Mouse (Mus musculus): ENCODE measurements around the gene Cyb5r4. TPM values are rescaled to one million over a fixed set of nuclear protein-coding genes. Genes with fewer than 3 reads are reported as not detected.

The Cyb5r4 gene
- polyA plus RNA-seq, 1 experiment from 2014 or later, result 43.4 TPM

GRCm38 (mm10) chr9:86989822-86990221 is 32.0 kb upstream of the Cyb5r4 start:
- no peak overlapping the region for H3K4me2 ChIP-seq (replicated peaks)
- no peaks in the 10 kb centered on the region for H3K9me3 ChIP-seq (replicated peaks)
- no peaks in the 10 kb centered on the region for H3K4me1 ChIP-seq
- H3K27me3 ChIP-seq, result no peaks in the 10 kb centered on the region; the same call in 1 of the 2 replicates
- no peak overlapping the region for H3K27ac ChIP-seq (replicated peaks)
- H3K4me3 ChIP-seq (replicated peaks), result no peak overlapping the region
- ATAC-seq (ENCODE audit: insufficient number of reproducible peaks, low FRiP score, low TSS enrichment, low read depth), result no peak
- H3K9ac ChIP-seq, result no peak overlapping the region
- no peaks in the 10 kb centered on the region for H3K36me3 ChIP-seq

GRCm38 (mm10) chr9:86991758-86992157 is 30.1 kb upstream of the Cyb5r4 start:
- no peaks in the 10 kb centered on the region for H3K4me1 ChIP-seq
- H3K36me3 ChIP-seq, result no peaks in the 10 kb centered on the region
- no peak overlapping the region for H3K27ac ChIP-seq (replicated peaks)
- H3K4me3 ChIP-seq (replicated peaks), result no peak overlapping the region
- H3K9me3 ChIP-seq (replicated peaks), result no peaks in the 10 kb centered on the region
- no peaks in the 10 kb centered on the region; the same call in 1 of the 2 replicates for H3K27me3 ChIP-seq
- ATAC-seq (ENCODE audit: insufficient number of reproducible peaks, low FRiP score, low TSS enrichment, low read depth), result no peak
- H3K9ac ChIP-seq, result no peak overlapping the region
- WGBS, result 57% methylated on average over 8 of the region's 8 CpGs
- no peak overlapping the region for H3K4me2 ChIP-seq (replicated peaks)

DNA sequence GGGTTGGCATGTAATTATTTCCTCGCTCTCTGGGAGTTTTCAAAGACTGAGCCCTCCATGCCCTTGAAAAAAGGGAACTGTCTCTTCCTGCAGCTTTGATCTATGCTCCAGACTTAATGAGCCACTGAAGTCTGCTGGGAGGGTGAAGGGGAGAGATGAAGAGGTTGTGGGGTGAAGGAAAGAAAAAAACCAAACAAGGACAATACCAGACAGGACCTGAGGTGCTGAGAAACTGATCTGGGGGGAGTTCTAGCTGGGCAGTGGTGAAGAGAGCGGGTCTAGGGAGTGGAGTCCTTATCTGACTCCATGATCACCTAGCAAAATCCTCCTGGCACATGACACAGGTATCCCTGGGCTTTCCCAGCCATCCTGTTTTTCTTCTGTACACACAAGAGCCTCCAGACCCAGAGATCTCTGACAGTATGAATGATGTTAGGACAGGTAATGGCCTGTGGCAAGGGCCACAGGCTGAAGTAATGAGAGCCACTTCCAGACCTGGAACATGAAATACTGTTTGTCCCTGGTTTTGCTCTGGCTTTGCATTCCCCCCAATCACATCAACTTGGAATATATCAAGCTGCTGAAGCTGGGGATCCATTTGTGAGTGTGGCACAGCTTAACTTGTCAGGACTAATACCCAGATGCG is 24.6 kb upstream of the Cyb5r4 start:
- no peak overlapping the region for H3K27ac ChIP-seq (replicated peaks)
- H3K9ac ChIP-seq, result no peak overlapping the region
- no peak for ATAC-seq (ENCODE audit: insufficient number of reproducible peaks, low FRiP score, low TSS enrichment, low read depth)
- no peaks in the 10 kb centered on the region for H3K9me3 ChIP-seq (replicated peaks)
- H3K4me1 ChIP-seq, result no peaks in the 10 kb centered on the region
- 42% methylated on average over 3 of the region's 3 CpGs for WGBS
- no peak overlapping the region for H3K4me2 ChIP-seq (replicated peaks)
- no peaks in the 10 kb centered on the region for H3K36me3 ChIP-seq
- no peak overlapping the region for H3K4me3 ChIP-seq (replicated peaks)
- H3K27me3 ChIP-seq, result no peaks in the 10 kb centered on the region

GRCm38 (mm10) chr9:86999956-87000582 is 21.7 kb upstream of the Cyb5r4 start:
- no peaks in the 10 kb centered on the region for H3K27me3 ChIP-seq
- H3K27ac ChIP-seq (replicated peaks), result no peak overlapping the region
- no peaks in the 10 kb centered on the region for H3K9me3 ChIP-seq (replicated peaks)
- no peak overlapping the region for H3K9ac ChIP-seq
- no peaks in the 10 kb centered on the region for H3K4me1 ChIP-seq
- no peak overlapping the region for H3K4me3 ChIP-seq (replicated peaks)
- no peak for ATAC-seq (ENCODE audit: insufficient number of reproducible peaks, low FRiP score, low TSS enrichment, low read depth)
- 63% methylated on average over 2 of the region's 2 CpGs for WGBS
- no peaks in the 10 kb centered on the region for H3K36me3 ChIP-seq
- H3K4me2 ChIP-seq (replicated peaks), result no peak overlapping the region

- no peaks in the 10 kb centered on the region for H3K9me3 ChIP-seq (replicated peaks)
- ATAC-seq (ENCODE audit: insufficient number of reproducible peaks, low FRiP score, low TSS enrichment, low read depth), result no peak
- WGBS, result 61% methylated on average over 6 of the region's 6 CpGs
Measured at GRCm38 (mm10) chr9:87004701-87005434, 16.9 kb upstream of the Cyb5r4 start.

GRCm38 (mm10) chr9:87005435-87005779 is 16.4 kb upstream of the Cyb5r4 start:
- Histone ChIP-seq H3K9me3 (replicated peaks) (no peaks in the 10 kb centered on the region), H3K36me3 (no peaks in the 10 kb centered on the region), H3K4me2 (replicated peaks) (no peak overlapping the region), H3K27ac (replicated peaks) (no peak overlapping the region), H3K9ac (no peak overlapping the region), H3K4me3 (replicated peaks) (no peak overlapping the region), H3K4me1 (no peaks in the 10 kb centered on the region), H3K27me3 (no peaks in the 10 kb centered on the region)
- 40% methylated on average over 5 of the region's 5 CpGs for WGBS
- no peak for ATAC-seq (ENCODE audit: insufficient number of reproducible peaks, low FRiP score, low TSS enrichment, low read depth)

More at GRCm38 (mm10) chr9:87004701-87005434, 16.9 kb upstream of the Cyb5r4 start:
- Histone ChIP-seq H3K36me3 (no peaks in the 10 kb centered on the region), H3K4me2 (replicated peaks) (no peak overlapping the region), H3K27ac (replicated peaks) (no peak overlapping the region), H3K27me3 (no peaks in the 10 kb centered on the region), H3K4me3 (replicated peaks) (no peak overlapping the region), H3K9ac (no peak overlapping the region), H3K4me1 (no peaks in the 10 kb centered on the region)

DNA sequence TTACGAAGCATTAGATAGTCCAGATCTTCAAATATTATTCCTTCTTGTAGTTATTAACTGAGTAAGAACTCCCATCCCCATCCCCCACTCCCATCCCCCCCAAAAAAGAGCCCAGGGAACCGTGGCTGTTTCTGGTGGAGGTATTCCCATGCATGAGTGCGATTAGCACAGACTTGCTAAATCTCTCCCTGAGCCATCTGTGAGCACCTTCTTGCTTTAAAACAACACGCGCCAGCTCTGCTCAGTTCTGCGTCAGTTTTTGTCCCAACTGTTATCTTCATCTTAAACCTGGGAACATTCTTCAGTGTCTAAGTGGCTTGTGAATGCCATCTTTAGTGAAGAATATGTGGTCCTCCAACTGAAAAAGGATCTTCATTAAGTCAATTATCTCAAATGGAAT is 13.3 kb upstream of the Cyb5r4 start:
- Histone ChIP-seq H3K27me3 (peaks cover 17% of the 10 kb centered on the region), H3K4me2 (replicated peaks) (no peak overlapping the region), H3K36me3 (no peaks in the 10 kb centered on the region), H3K9ac (no peak overlapping the region), H3K4me3 (replicated peaks) (no peak overlapping the region), H3K9me3 (replicated peaks) (no peaks in the 10 kb centered on the region), H3K27ac (replicated peaks) (no peak overlapping the region), H3K4me1 (no peaks in the 10 kb centered on the region)
- 71% methylated on average over 6 of the region's 6 CpGs for WGBS
- ATAC-seq (ENCODE audit: insufficient number of reproducible peaks, low FRiP score, low TSS enrichment, low read depth), result no peak

DNA sequence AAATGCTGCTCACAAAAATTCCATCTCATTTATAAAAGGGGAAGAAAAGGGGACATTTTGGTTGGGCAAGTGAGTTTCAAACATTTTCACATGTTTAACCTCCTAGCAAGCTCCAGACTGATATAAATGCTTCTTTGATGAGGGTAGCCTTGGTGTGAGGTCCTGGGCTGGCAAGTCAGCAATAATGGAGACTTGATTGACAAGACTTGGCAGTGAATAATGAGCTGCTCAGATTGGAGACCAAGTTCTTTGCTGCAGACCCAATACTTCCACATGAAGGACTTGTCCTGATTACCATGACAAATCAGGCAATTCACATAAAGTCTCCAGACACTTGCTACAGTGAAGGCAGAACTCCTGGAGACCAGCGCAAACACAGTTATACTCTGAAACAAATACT is 12.9 kb upstream of the Cyb5r4 start:
- H3K27me3 ChIP-seq, result peaks cover 19% of the 10 kb centered on the region
- H3K4me1 ChIP-seq, result no peaks in the 10 kb centered on the region
- H3K9me3 ChIP-seq (replicated peaks), result no peaks in the 10 kb centered on the region
- H3K4me3 ChIP-seq (replicated peaks), result no peak overlapping the region
- ATAC-seq (ENCODE audit: insufficient number of reproducible peaks, low FRiP score, low TSS enrichment, low read depth), result no peak
- no peak overlapping the region for H3K27ac ChIP-seq (replicated peaks)
- no peaks in the 10 kb centered on the region for H3K36me3 ChIP-seq
- H3K4me2 ChIP-seq (replicated peaks), result no peak overlapping the region
- 81% methylated on average over 1 of the region's 1 CpGs for WGBS
- H3K9ac ChIP-seq, result no peak overlapping the region

GRCm38 (mm10) chr9:87015288-87015937 is 6.4 kb upstream of the Cyb5r4 start, which contains the start of gene Ripply2:
Gene Ripply2, plus strand, starts transcription at chr9:87015537.
- 1% methylated on average over 71 of the region's 71 CpGs for WGBS

GRCm38 (mm10) chr9:87015938-87016294 is 5.9 kb upstream of the Cyb5r4 start:
- Histone ChIP-seq H3K27me3 (peaks cover 60% of the 10 kb centered on the region), H3K9ac (no peak overlapping the region), H3K4me3 (replicated peaks) (peak overlapping the region; percentile 45), H3K4me1 (peaks cover 7% of the 10 kb centered on the region; the same call in 1 of the 2 replicates), H3K9me3 (replicated peaks) (no peaks in the 10 kb centered on the region), H3K27ac (replicated peaks) (no peak overlapping the region), H3K36me3 (no peaks in the 10 kb centered on the region), H3K4me2 (replicated peaks) (peak overlapping the region; percentile 79)
- peak; percentile 51; the same call in 1 of the 2 replicates for ATAC-seq (ENCODE audit: insufficient number of reproducible peaks, low FRiP score, low TSS enrichment, low read depth)
- 4% methylated on average over 10 of the region's 10 CpGs for WGBS

More at GRCm38 (mm10) chr9:87015288-87015937, 6.4 kb upstream of the Cyb5r4 start, which contains the start of gene Ripply2:
- H3K36me3 ChIP-seq, result no peaks in the 10 kb centered on the region
- no peaks in the 10 kb centered on the region for H3K9me3 ChIP-seq (replicated peaks)
- no peak for ATAC-seq (ENCODE audit: insufficient number of reproducible peaks, low FRiP score, low TSS enrichment, low read depth)
- H3K4me3 ChIP-seq (replicated peaks), result peak within 1 kb of the TSS; percentile 45
- H3K9ac ChIP-seq, result no peak within 1 kb of the TSS
- peaks cover 60% of the 10 kb centered on the region for H3K27me3 ChIP-seq
- H3K27ac ChIP-seq (replicated peaks), result no peak within 1 kb of the TSS
- peaks cover 7% of the 10 kb centered on the region; the same call in 1 of the 2 replicates for H3K4me1 ChIP-seq
- H3K4me2 ChIP-seq (replicated peaks), result peak within 1 kb of the TSS; percentile 79

GRCm38 (mm10) chr9:87025764-87026163 is 4.0 kb downstream of the Cyb5r4 start:
- no peak overlapping the region for H3K27ac ChIP-seq (replicated peaks)
- H3K36me3 ChIP-seq, result no peaks in the 10 kb centered on the region
- H3K4me1 ChIP-seq, result peaks cover 9% of the 10 kb centered on the region; the same call in 1 of the 2 replicates
- no peaks in the 10 kb centered on the region for H3K9me3 ChIP-seq (replicated peaks)
- no peak overlapping the region for H3K4me3 ChIP-seq (replicated peaks)
- H3K27me3 ChIP-seq, result no peaks in the 10 kb centered on the region
- H3K9ac ChIP-seq, result no peak overlapping the region
- WGBS, result 79% methylated on average over 6 of the region's 6 CpGs
- H3K4me2 ChIP-seq (replicated peaks), result no peak overlapping the region
- ATAC-seq (ENCODE audit: insufficient number of reproducible peaks, low FRiP score, low TSS enrichment, low read depth), result no peak

All from embryonic facial prominence, embryonic 15.5 days (tissue).